Mouse (Mus musculus) monocyte, adult 5-6 weeks (primary cell): ENCODE results near the gene Ubn1. TPM values are rescaled to one million over a fixed set of nuclear protein-coding genes. Genes with fewer than 3 reads are reported as not detected.

Source experiments
- ATAC-seq: fragments of 153-309, 156-312 bp; replicated peaks from 2 replicates; pipeline ENCODE4 v1.8.0; 2017; ENCODE audit warnings: mild to moderate bottlenecking; ENCODE audit not compliant: low TSS enrichment, insufficient number of reproducible peaks, severe bottlenecking, poor library complexity, low FRiP score
- total RNA-seq: library from RNA; stranded (forward); fragments of 200-1000, 200-491, 200-594 nt; gene quantifications from 3 replicates; pipeline ENCODE4 v1.2.3, GENCODE M21; 2017

Ubn1 gene
- total RNA-seq, 1 experiment from 2014 or later, result 55.2 TPM

- ATAC-seq, result no peak
These were observed 82.5 kb downstream of the Ubn1 start, which contains the start of gene Ppl for GRCm38 (mm10) chr16:5132401-5132801. TSS of gene Ppl (minus strand) at chr16:5132421.

- ATAC-seq, result no peak
These were observed 84.9 kb downstream of the Ubn1 start for GRCm38 (mm10) chr16:5134623-5135330.

- no peak for ATAC-seq
These were observed 85.8 kb downstream of the Ubn1 start for GRCm38 (mm10) chr16:5135551-5136261.

Other genes starting within 250 kb of the Ubn1 start
- gene 4930562C15Rik, start 214.6 kb upstream of the Ubn1 start, total RNA-seq, result 1.3 TPM in 1 of 3 replicates, not detected in the others
- 11.3 to 32.6 TPM (median 13.8 TPM) in 3 replicates for gene Ubald1, start 169.7 kb upstream of the Ubn1 start, total RNA-seq
- gene Mgrn1, start 163.8 kb upstream of the Ubn1 start, total RNA-seq, result 29.3 to 42.2 TPM (median 41.6 TPM) in 3 replicates
- 12.0 to 18.7 TPM (median 17.1 TPM) in 3 replicates for gene Nudt16l1, start 111.3 kb upstream of the Ubn1 start, total RNA-seq
- 54.3 to 76.7 TPM (median 64.0 TPM) in 3 replicates for gene Anks3, start 85.9 kb upstream of the Ubn1 start, total RNA-seq
- not detected in 3 replicates for gene Sept12, start 52.2 kb upstream of the Ubn1 start, total RNA-seq
- not detected in 3 replicates for gene Smim22, start 42.8 kb upstream of the Ubn1 start, total RNA-seq
- 16.4 to 45.3 TPM (median 35.2 TPM) in 3 replicates for gene Rogdi, start 36.5 kb upstream of the Ubn1 start, total RNA-seq
- gene Glyr1, start 194 bp upstream of the Ubn1 start, total RNA-seq, result 129 to 168 TPM (median 139 TPM) in 3 replicates
- 0.29 to 0.78 TPM (median 0.53 TPM) in 3 replicates for gene Ppl, start 82.4 kb downstream of the Ubn1 start, total RNA-seq
- 0.19 TPM in 1 of 3 replicates, not detected in the others for gene Sec14l5, start 97.1 kb downstream of the Ubn1 start, total RNA-seq
- 66.9 to 77.6 TPM (median 67.0 TPM) in 3 replicates for gene Nagpa, start 154.0 kb downstream of the Ubn1 start, total RNA-seq
- not detected in 3 replicates for gene AU021092, start 172.2 kb downstream of the Ubn1 start, total RNA-seq
- 22.9 to 28.0 TPM (median 23.8 TPM) in 3 replicates for gene Alg1, start 183.6 kb downstream of the Ubn1 start, total RNA-seq
- 3.8 to 19.9 TPM (median 13.2 TPM) in 3 replicates for gene Eef2kmt, start 205.9 kb downstream of the Ubn1 start, total RNA-seq